Mouse (Mus musculus) brain, embryonic 14.5 days (tissue): ENCODE results near the gene Tm9sf3.

Source experiments
- CTCF ChIP-seq: fragments of 200-500 bp; IDR thresholded peaks from 2 replicates; pipeline ENCODE4 v1.5.1; 2012; ENCODE audit warnings: inconsistent platforms, mild to moderate bottlenecking, moderate library complexity, borderline replicate concordance; ENCODE audit not compliant: insufficient read depth, insufficient read length; ENCODE audit errors: extremely low read depth
- POLR2A ChIP-seq: fragments of 200-500 bp; IDR thresholded peaks from 2 replicates; pipeline ENCODE4 v1.6.1; 2012; ENCODE audit warnings: mild to moderate bottlenecking, inconsistent platforms, borderline replicate concordance; ENCODE audit not compliant: poor library complexity, insufficient read depth, insufficient read length, severe bottlenecking; ENCODE audit errors: extremely low read depth

DNA sequence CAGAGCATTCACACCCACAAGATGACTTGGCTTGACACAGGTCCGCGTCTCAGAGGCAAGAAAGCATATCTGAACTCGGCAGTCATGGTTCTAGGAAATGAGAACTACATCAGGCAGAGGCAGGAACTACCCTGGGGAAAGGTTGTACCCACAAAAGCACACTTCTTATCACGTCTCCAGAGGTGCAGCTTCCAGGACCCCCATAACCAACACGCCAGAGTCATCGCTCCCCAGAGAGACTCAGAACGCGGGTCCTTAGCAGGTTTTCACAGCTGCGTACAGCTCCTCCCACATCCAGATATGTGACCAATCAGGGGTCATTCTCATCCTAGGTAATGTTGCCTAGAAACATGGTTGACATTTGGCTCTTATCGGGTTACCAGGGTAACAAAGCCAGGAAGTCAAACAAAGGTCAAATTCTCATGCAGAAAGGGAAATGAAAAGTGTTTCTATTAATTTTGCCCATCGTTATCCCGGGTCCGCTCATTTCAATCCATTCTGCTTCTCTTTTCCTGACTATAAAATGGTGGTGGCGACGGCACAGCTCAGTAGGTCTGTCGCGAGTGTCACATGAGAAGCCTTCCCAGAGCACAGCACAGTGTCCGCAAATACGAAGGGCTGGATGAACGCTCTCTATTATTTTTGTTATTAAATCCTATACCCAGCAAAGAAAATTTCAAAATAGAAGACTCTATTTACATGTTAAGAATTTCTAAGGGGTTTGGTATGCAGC lies 47.3 kb upstream of the Tm9sf3 start:
- TF ChIP-seq POLR2A (no peak), CTCF (no peak)
